Mouse (Mus musculus): ENCODE results near the gene Aldh3a2. TPM values are rescaled to one million over a fixed set of nuclear protein-coding genes. Genes with fewer than 3 reads are reported as not detected.
A peak's percentile ranks its signal among the peaks of the same experiment; 100 is the strongest.
"Not testable (repeated sequence)": the region's sequence is repeated elsewhere in the genome, so short reads cannot be mapped to it uniquely, and the experiment has no call there.

The Aldh3a2 gene
- total RNA-seq (2021) = 10 to 100 TPM in 1 of 2 experiments, 1 to 10 TPM in 1; 9.8 to 15.1 TPM
- long read RNA-seq, experiment 1, partial matches to known transcripts = 1 of 4 reads
- long read RNA-seq, experiment 1, other reads (novel, unspliced or antisense) = 2 of 4 reads
- long read RNA-seq, experiment 2, partial matches to known transcripts = 0 of 5 reads
- long read RNA-seq, experiment 2, other reads (novel, unspliced or antisense) = 1 of 5 reads

- DNase-seq (ENCODE audit: low spot score) = peak; percentile 96
Observed at GRCm38 (mm10) chr11:61266551-61267533, at the start of gene Aldh3a2. Gene Aldh3a2 (minus strand): TSS chr11:61267464.

GRCm38 (mm10) chr11:61316864-61317263 is 49.6 kb upstream of the Aldh3a2 start:
- no peak for DNase-seq (ENCODE audit: low spot score)

GRCm38 (mm10) chr11:61310321-61310720 is 43.1 kb upstream of the Aldh3a2 start:
- DNase-seq (ENCODE audit: low spot score) = no peak

- no peak for DNase-seq (ENCODE audit: low spot score)
Observed at GRCm38 (mm10) chr11:61309831-61310230, 42.6 kb upstream of the Aldh3a2 start.

GRCm38 (mm10) chr11:61307795-61308194 is 40.5 kb upstream of the Aldh3a2 start:
- no peak for DNase-seq (ENCODE audit: low spot score)

GRCm38 (mm10) chr11:61305377-61305776 is 38.1 kb upstream of the Aldh3a2 start:
- peak; percentile 56 for DNase-seq (ENCODE audit: low spot score)

GRCm38 (mm10) chr11:61304535-61304934 is 37.3 kb upstream of the Aldh3a2 start:
- not testable (repeated sequence) for DNase-seq (ENCODE audit: low spot score)

GRCm38 (mm10) chr11:61300716-61301392 is 33.6 kb upstream of the Aldh3a2 start:
- DNase-seq (ENCODE audit: low spot score) = peak; percentile 26

- no peak for DNase-seq (ENCODE audit: low spot score)
Observed at GRCm38 (mm10) chr11:61300205-61300604, 32.9 kb upstream of the Aldh3a2 start.

- DNase-seq (ENCODE audit: low spot score) = no peak
Observed at GRCm38 (mm10) chr11:61297901-61298300, 30.6 kb upstream of the Aldh3a2 start.

GRCm38 (mm10) chr11:61297326-61297725 is 30.1 kb upstream of the Aldh3a2 start:
- no peak for DNase-seq (ENCODE audit: low spot score)

- DNase-seq (ENCODE audit: low spot score) = no peak
Observed at GRCm38 (mm10) chr11:61296556-61296955, 29.3 kb upstream of the Aldh3a2 start.

GRCm38 (mm10) chr11:61295556-61295955 is 28.3 kb upstream of the Aldh3a2 start:
- no peak for DNase-seq (ENCODE audit: low spot score)

GRCm38 (mm10) chr11:61294431-61294830 is 27.2 kb upstream of the Aldh3a2 start:
- DNase-seq (ENCODE audit: low spot score) = no peak

GRCm38 (mm10) chr11:61293251-61293650 is 26.0 kb upstream of the Aldh3a2 start:
- DNase-seq (ENCODE audit: low spot score) = no peak

- no peak for DNase-seq (ENCODE audit: low spot score)
Observed at GRCm38 (mm10) chr11:61284323-61284722, 17.1 kb upstream of the Aldh3a2 start.

GRCm38 (mm10) chr11:61283414-61284049 is 16.3 kb upstream of the Aldh3a2 start:
- DNase-seq (ENCODE audit: low spot score) = no peak

- no peak for DNase-seq (ENCODE audit: low spot score)
Observed at GRCm38 (mm10) chr11:61278445-61279077, 11.3 kb upstream of the Aldh3a2 start.

GRCm38 (mm10) chr11:61277937-61278336 is 10.7 kb upstream of the Aldh3a2 start:
- DNase-seq (ENCODE audit: low spot score) = no peak

- DNase-seq (ENCODE audit: low spot score) = no peak
Observed at GRCm38 (mm10) chr11:61276482-61276881, 9.2 kb upstream of the Aldh3a2 start.

GRCm38 (mm10) chr11:61275106-61275505 is 7.8 kb upstream of the Aldh3a2 start:
- DNase-seq (ENCODE audit: low spot score) = no peak
